Mouse (Mus musculus) myocyte (in vitro differentiated cells): ENCODE measurements around the gene Tdrd7.

ENCODE experiments used
- CEBPB ChIP-seq: IDR thresholded peaks from 2 replicates; pipeline ENCODE4 v1.6.1; 2011; ENCODE audit warnings: mild to moderate bottlenecking, moderate library complexity; ENCODE audit not compliant: poor library complexity, insufficient read depth, severe bottlenecking
- POLR2A ChIP-seq: IDR thresholded peaks from one replicate; pipeline ENCODE4 v1.6.1; 2011; ENCODE audit warnings: low read depth, mild to moderate bottlenecking, control low read depth, moderate library complexity; ENCODE audit not compliant: insufficient read length
- SRF ChIP-seq: IDR thresholded peaks from one replicate; pipeline ENCODE4 v1.6.1; 2011; ENCODE audit warnings: low read depth; ENCODE audit not compliant: control insufficient read depth, insufficient read length
- TCF3 ChIP-seq: IDR thresholded peaks from one replicate; pipeline ENCODE4 v1.6.1; 2011; ENCODE audit warnings: low read depth, control low read depth; ENCODE audit not compliant: insufficient read length

DNA sequence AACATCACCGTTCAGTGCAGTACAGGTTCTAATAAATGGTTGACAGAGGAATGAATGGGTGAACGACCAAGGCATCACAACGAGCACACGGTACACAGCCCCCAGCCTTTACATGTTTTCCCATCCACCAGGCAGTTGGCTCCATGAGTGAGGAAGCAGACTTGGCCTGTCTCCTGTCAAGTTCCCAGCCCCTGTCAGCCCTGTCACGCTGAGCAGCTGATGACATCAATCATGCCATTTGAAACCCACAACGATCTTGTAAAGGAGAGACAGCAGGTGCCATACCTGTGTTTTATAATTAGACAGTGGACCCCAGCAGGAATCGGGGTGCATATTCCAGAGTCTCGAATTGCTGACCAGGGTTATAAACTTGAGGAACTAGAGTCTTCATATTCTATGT lies 78.2 kb downstream of the Tdrd7 start:
- no peak for TF ChIP-seq SRF
- no peak for TF ChIP-seq POLR2A
- no peak for TF ChIP-seq CEBPB
- TF ChIP-seq TCF3: no peak
